Mouse (Mus musculus) embryonic fibroblast, embryonic 13.5 days (primary cell): ENCODE data around the gene Rrad. TPM values are rescaled to one million over a fixed set of nuclear protein-coding genes. Genes with fewer than 3 reads are reported as not detected.

ENCODE experiments used
- H3K27ac ChIP-seq: 2 replicates; pipeline ENCODE4 v1.5.1; 2012; ENCODE audit warnings: low read length, control low read depth, inconsistent platforms; ENCODE audit not compliant: insufficient read depth
- H3K4me1 ChIP-seq: 2 replicates; pipeline ENCODE4 v1.6.1; 2011; ENCODE audit warnings: low read length; ENCODE audit not compliant: control insufficient read depth, insufficient read depth
- H3K4me3 ChIP-seq: 2 replicates; pipeline ENCODE4 v1.5.1; 2011; ENCODE audit warnings: mild to moderate bottlenecking, control low read depth, low read length; ENCODE audit not compliant: insufficient read depth
- CTCF ChIP-seq: IDR thresholded peaks from 2 replicates; pipeline ENCODE4 v1.5.1; 2011; ENCODE audit warnings: mild to moderate bottlenecking, control low read depth, low read length, moderate library complexity, borderline replicate concordance; ENCODE audit not compliant: insufficient read depth
- POLR2A ChIP-seq: IDR thresholded peaks from 2 replicates; pipeline ENCODE4 v1.6.1; 2011; ENCODE audit warnings: low read depth, mild to moderate bottlenecking, control low read depth, low read length, moderate library complexity
- polyA plus RNA-seq: library from polyadenylated mRNA; stranded (reverse); fragments of >200 nt; gene quantifications from 2 replicates; pipeline ENCODE4 v1.2.4, GENCODE M21; 2011; ENCODE audit warnings: low read depth; ENCODE audit not compliant: missing spikeins, insufficient read length

Gene Rrad
- polyA plus RNA-seq, 1 experiment: 4.9 TPM

GRCm38 (mm10) chr8:104633156-104633744, 2.1 kb upstream of the Rrad start:
- peaks cover 11% of the 10 kb centered on the region for H3K4me1 ChIP-seq
- TF ChIP-seq CTCF (no peak), POLR2A (no peak)

GRCm38 (mm10) chr8:104632486-104632885, 1.4 kb upstream of the Rrad start:
- H3K4me3 ChIP-seq: no peak overlapping the region
- no peak for TF ChIP-seq POLR2A
- no peak for TF ChIP-seq CTCF
- H3K4me1 ChIP-seq: peaks cover 11% of the 10 kb centered on the region
- H3K27ac ChIP-seq: no peak overlapping the region

More at GRCm38 (mm10) chr8:104633156-104633744, 2.1 kb upstream of the Rrad start:
- no peak overlapping the region for H3K27ac ChIP-seq
- no peak overlapping the region for H3K4me3 ChIP-seq

- 0 out of 2 replicates have a peak overlapping the region, but pooled peaks have one; percentile 1 for H3K27ac ChIP-seq
- TF ChIP-seq CTCF (no peak), POLR2A (no peak)
- no peak overlapping the region for H3K4me3 ChIP-seq
- H3K4me1 ChIP-seq: peaks cover 11% of the 10 kb centered on the region
Observed at GRCm38 (mm10) chr8:104631975-104632374, 848 bp upstream of the Rrad start.

- Histone ChIP-seq H3K27ac (no peak overlapping the region), H3K4me1 (peaks cover 11% of the 10 kb centered on the region), H3K4me3 (peak overlapping the region; percentile 58)
- no peak for TF ChIP-seq CTCF
Observed at GRCm38 (mm10) chr8:104630574-104630973, 553 bp downstream of the Rrad start.

- Histone ChIP-seq H3K4me1 (peaks cover 11% of the 10 kb centered on the region), H3K27ac (no peak overlapping the region), H3K4me3 (peak overlapping the region; percentile 58; the same call in 1 of the 2 replicates)
- no peak for TF ChIP-seq CTCF
- no peak for TF ChIP-seq POLR2A
Observed at GRCm38 (mm10) chr8:104630111-104630479, 1.0 kb downstream of the Rrad start.

- Histone ChIP-seq H3K4me3 (no peak overlapping the region), H3K4me1 (peaks cover 11% of the 10 kb centered on the region), H3K27ac (no peak overlapping the region)
- TF ChIP-seq CTCF (no peak), POLR2A (no peak)
Observed at GRCm38 (mm10) chr8:104629306-104630110, 1.6 kb downstream of the Rrad start.

GRCm38 (mm10) chr8:104628402-104628801, 2.7 kb downstream of the Rrad start:
- TF ChIP-seq POLR2A (no peak), CTCF (no peak)
- Histone ChIP-seq H3K4me1 (peaks cover 11% of the 10 kb centered on the region), H3K4me3 (no peak overlapping the region), H3K27ac (no peak overlapping the region)

- H3K4me1 ChIP-seq: peaks cover 11% of the 10 kb centered on the region
- no peak for TF ChIP-seq CTCF
- no peak for TF ChIP-seq POLR2A
- H3K4me3 ChIP-seq: no peak overlapping the region
- no peak overlapping the region for H3K27ac ChIP-seq
Observed at GRCm38 (mm10) chr8:104627065-104627740, 3.9 kb downstream of the Rrad start.

GRCm38 (mm10) chr8:104624161-104624560, 7.0 kb downstream of the Rrad start, which contains the start of gene Cdh16:
TSS of gene Cdh16 (minus strand) at chr8:104624396.
- H3K27ac ChIP-seq: no peak within 1 kb of the TSS
- H3K4me1 ChIP-seq: no peaks in the 10 kb centered on the region
- no peak for TF ChIP-seq POLR2A
- TF ChIP-seq CTCF: no peak
- no peak within 1 kb of the TSS for H3K4me3 ChIP-seq

- TF ChIP-seq CTCF (no peak), POLR2A (no peak)
- Histone ChIP-seq H3K4me1 (no peaks in the 10 kb centered on the region), H3K27ac (no peak overlapping the region), H3K4me3 (no peak overlapping the region)
Observed at GRCm38 (mm10) chr8:104620765-104621164, 10.4 kb downstream of the Rrad start.
